Mouse (Mus musculus) lung, postnatal 4 days (tissue): ENCODE data around the gene Tmem81.
"Not testable (repeated sequence)": the region's sequence is repeated elsewhere in the genome, so short reads cannot be mapped to it uniquely, and the experiment has no call there.

Source experiments
- DNase-seq, 2 experiments: peaks; one replicate each; pipeline ENCODE4 v3.0.0; 2021

Tmem81 gene

GRCm38 (mm10) chr1:132506058-132506457 lies at the start of gene Tmem81:
TSS of gene Tmem81 (plus strand) at chr1:132506230.
- no peak for DNase-seq

DNA sequence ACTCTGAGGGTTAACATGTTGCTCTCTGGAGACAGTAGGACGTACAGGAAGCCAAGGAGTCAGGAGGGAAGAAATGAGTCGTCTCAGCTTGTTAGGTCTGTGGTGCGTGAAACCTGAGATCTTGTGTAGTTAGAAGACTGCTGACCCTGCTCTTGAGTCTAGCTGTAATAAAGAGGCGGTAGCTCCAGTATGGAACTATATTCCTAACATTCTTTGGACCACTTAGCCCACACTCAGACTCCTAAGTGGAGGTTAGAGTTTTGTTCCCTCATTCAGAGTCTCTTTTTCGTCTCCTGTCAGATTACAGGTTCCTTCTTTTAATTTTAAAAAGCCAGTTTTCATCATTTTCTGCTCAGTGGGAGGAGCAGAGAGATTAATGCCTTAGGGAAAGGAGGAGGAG lies 41.4 kb upstream of the Tmem81 start:
- DNase-seq, result no peak

DNA sequence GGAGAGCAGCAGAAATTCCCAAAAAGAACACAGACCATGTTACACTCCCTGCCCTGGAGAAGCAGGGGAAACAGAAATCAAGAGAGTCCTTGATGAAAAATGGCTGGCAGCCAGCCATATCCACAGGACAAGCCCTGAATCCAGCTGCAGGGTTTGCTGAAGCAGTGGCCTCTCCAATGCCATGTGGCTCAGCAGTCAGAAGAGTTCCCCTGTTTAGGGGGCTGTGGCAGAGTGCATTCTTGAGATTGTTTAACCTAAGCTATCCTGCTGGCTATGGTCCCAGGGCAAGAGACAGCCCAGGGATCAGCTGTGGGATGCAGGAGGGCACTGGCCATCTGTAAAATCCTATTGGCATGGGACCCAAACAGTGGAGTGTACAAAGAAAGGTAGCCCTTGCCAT lies 37.1 kb upstream of the Tmem81 start:
- peak in 1 of 2 experiments; percentile 32 for DNase-seq

GRCm38 (mm10) chr1:132469519-132469918 lies 36.5 kb upstream of the Tmem81 start:
- DNase-seq, result peak in 1 of 2 experiments; percentile 16

GRCm38 (mm10) chr1:132470031-132470430 lies 36.0 kb upstream of the Tmem81 start:
- DNase-seq, result not testable (repeated sequence)

- DNase-seq, result no peak
Measured at GRCm38 (mm10) chr1:132471032-132471431, 35.0 kb upstream of the Tmem81 start.

DNA sequence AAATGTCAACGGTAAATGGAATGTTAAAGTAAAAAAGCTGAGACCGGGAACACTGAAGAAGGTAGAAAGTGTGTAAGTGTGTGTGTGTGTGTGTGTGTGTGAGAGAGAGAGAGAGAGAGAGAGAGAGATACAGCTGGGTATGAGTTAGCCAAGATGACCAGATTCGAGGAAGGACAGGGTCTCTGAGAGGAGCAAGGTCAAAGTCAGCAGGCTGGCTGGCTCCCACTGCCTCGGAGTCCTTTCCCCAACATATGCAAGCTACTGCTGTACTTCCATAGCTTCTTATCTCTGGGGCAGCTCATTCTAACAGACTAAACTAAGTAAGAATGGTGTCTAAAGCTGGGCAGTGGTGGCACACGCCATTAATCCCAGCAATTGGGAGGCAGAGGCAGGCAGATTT lies 34.5 kb upstream of the Tmem81 start:
- DNase-seq, result no peak

GRCm38 (mm10) chr1:132472537-132472936 lies 33.5 kb upstream of the Tmem81 start:
- no peak for DNase-seq

- no peak for DNase-seq
Measured at GRCm38 (mm10) chr1:132474496-132474895, 31.5 kb upstream of the Tmem81 start.

DNA sequence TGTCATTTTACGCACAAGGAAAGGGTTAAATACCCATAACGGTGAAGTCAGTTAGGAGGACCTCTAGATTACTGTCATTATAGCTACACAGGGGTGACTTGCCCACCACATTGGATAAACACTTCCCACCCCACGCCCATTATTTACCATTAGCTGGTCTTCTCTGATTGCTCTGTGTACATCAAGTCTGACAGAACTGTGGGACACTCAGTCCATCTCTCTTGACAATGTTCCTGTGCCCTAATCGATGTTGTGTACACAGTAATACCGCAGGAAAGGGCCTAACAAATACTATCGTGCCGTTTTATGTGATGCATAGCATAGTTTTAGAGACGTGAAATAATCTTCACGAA lies 29.5 kb upstream of the Tmem81 start:
- DNase-seq, result no peak

GRCm38 (mm10) chr1:132476928-132477691 lies 28.9 kb upstream of the Tmem81 start, which contains the start of gene Rbbp5:
TSS of gene Rbbp5 (plus strand) at chr1:132477365.
- peak; percentile 90 to 93 for DNase-seq

- no peak for DNase-seq
Measured at GRCm38 (mm10) chr1:132479438-132479837, 26.6 kb upstream of the Tmem81 start.

GRCm38 (mm10) chr1:132481619-132482018 lies 24.4 kb upstream of the Tmem81 start:
- no peak for DNase-seq

GRCm38 (mm10) chr1:132483234-132483633 lies 22.8 kb upstream of the Tmem81 start:
- DNase-seq, result no peak

DNA sequence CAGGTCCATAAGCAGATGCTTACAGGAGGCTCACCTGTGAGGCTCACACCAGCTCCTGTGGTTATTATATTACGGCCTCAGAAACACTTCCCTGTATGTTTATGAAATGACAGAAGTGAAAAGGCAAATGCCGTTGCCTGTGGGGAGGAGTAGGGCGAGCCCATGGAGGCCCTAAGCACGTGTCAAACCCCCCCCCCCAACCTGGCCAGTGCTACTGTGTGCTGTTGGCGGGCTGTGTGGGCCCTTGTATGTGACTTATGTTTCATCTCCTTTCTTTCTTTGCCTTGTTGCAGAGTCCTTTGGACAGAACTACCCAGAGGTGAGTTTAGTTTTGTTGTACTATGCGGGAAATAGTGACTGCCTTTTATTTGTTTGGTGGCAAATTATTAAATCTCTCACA lies 22.3 kb upstream of the Tmem81 start:
- no peak for DNase-seq

- DNase-seq, result no peak
Measured at GRCm38 (mm10) chr1:132500535-132500934, 5.5 kb upstream of the Tmem81 start.

DNA sequence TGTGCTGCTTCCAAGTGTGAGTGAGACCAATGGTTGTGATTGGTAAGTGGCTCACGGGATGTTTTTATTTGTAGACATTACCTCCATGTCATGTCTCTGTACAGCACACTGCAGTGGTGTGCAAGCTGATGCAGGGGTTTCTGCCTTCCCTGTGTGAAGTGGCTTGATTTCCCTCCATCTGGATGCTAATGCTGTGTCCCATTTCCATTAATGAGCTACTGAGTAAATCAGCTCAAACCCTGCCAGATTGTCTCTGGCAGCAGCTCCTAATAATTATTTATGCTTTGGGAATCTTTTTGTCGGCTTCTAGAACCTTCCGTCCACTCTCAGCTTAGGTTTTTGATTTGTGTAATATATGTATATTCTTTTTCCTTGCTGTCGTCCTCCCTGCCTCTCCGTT lies 875 bp upstream of the Tmem81 start:
- DNase-seq, result no peak

- DNase-seq, result no peak
Measured at GRCm38 (mm10) chr1:132506656-132507055, 626 bp downstream of the Tmem81 start.

GRCm38 (mm10) chr1:132509771-132510170 lies 3.7 kb downstream of the Tmem81 start:
- no peak for DNase-seq

GRCm38 (mm10) chr1:132511521-132511920 lies 5.5 kb downstream of the Tmem81 start:
- no peak for DNase-seq

GRCm38 (mm10) chr1:132512106-132512505 lies 6.1 kb downstream of the Tmem81 start:
- DNase-seq, result no peak

DNA sequence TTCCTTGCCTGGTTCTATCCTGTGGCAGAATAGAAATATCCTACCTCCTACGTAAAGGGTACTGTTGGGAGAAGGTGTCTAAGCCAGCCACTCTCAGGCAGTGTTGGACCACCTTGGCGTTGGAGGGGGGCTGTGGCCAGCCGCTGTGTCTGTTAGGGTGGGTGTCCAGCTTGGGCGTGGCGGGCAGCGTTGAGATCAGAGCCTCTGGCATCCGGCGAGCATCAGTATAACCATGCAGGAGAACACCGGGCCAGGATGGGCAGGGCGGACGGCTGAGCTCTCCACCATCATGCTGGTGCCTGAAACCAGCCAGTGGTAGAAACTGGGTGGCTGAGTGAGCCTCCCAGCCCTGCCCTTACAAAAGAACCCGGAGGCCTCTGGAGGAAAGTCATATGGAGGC lies 9.3 kb downstream of the Tmem81 start:
- DNase-seq, result no peak

GRCm38 (mm10) chr1:132516776-132517175 lies 10.7 kb downstream of the Tmem81 start:
- peak in 1 of 2 experiments; percentile 18 for DNase-seq

DNA sequence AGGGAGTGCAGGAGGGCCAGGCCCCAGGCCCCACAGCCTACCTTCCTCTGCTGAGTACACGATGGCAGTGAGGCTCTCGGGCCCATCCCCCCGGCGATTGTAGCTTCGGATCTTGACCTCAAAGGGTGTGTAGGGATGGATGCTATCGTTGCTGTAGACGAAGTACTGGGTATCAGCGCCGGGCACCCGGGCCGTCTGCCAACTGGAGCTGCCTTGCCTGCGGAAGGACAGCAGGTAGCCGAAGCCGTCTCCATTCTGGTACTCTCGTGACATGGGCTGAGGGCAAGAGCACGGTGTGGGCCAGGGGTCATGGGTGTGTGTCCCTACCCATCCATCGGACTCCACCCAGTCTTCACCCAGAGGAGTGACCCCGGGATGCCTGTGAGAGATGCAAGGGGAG lies 12.6 kb downstream of the Tmem81 start:
- DNase-seq, result peak in 1 of 2 experiments; percentile 26

DNA sequence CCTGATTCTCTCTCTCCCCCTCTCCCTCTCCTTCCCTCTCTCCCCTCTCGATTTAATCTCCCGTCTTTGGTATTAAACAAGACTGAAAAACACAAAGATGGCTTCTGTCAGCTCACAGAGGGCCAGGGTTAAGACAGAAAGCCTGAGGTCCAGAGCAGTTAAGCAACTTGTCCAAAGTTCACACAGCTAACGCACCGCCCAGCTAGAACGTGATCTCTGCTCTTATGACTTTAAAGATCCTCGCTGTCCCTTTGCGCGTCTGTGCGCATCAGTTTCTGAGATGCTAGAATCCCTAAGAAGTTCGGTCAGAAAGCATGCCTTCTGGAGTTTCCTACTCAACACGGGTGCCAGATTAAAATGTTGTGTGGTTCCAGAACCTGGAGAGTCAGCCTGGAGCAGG lies 13.7 kb downstream of the Tmem81 start:
- no peak for DNase-seq
